Mouse (Mus musculus) hindbrain, embryonic 10.5 days (tissue): Measurements from ENCODE around the gene Galnt10. TPM values are rescaled to one million over a fixed set of nuclear protein-coding genes. Genes with fewer than 3 reads are reported as not detected.
A peak's percentile ranks its signal among the peaks of the same experiment; 100 is the strongest.

Experiments
- DNase-seq: peaks from one replicate; pipeline ENCODE4 v3.0.0-alpha.2; 2017; ENCODE audit warnings: low spot score
- H3K27ac ChIP-seq: fragments of 300-500 bp; sonication (generic); 2 replicates; pipeline ENCODE4 v1.5.1; 2016; ENCODE audit warnings: mild to moderate bottlenecking, moderate library complexity
- H3K27me3 ChIP-seq: fragments of 300-500 bp; sonication (generic); 2 replicates; pipeline ENCODE4 v1.6.1; 2016; ENCODE audit warnings: mild to moderate bottlenecking; ENCODE audit not compliant: poor library complexity, insufficient read depth, severe bottlenecking
- H3K36me3 ChIP-seq: fragments of 300-500 bp; sonication (generic); 2 replicates; pipeline ENCODE4 v1.6.1; 2016; ENCODE audit warnings: mild to moderate bottlenecking, moderate library complexity
- H3K4me1 ChIP-seq: fragments of 300-500 bp; sonication (generic); replicated peaks from 2 replicates; pipeline ENCODE4 v1.6.1; 2016; ENCODE audit warnings: mild to moderate bottlenecking
- H3K4me3 ChIP-seq: fragments of 300-500 bp; sonication (generic); 2 replicates; pipeline ENCODE4 v1.5.1; 2016; ENCODE audit warnings: mild to moderate bottlenecking, moderate library complexity
- H3K9me3 ChIP-seq: fragments of 300-500 bp; sonication (generic); 2 replicates; pipeline ENCODE4 v1.6.1; 2016; ENCODE audit warnings: mild to moderate bottlenecking, moderate library complexity
- WGBS: fragments of 180-500 bp; shearing (Covaris S2); methylation state at CpG from one replicate; pipeline ENCODE4 v1.1.7; 2016; 5-methylcytosine and 5-hydroxymethylcytosine counted together
- polyA plus RNA-seq: library from polyadenylated mRNA; unstranded; fragments of >200 nt; fragmentation: Nextera tagmentation; extraction: Ambion mirVana; gene quantifications from 2 replicates; pipeline ENCODE4 v1.2.1, GENCODE M21; 2016

Gene Galnt10
- polyA plus RNA-seq, 1 experiment from 2014 or later = 22.7 TPM

DNA sequence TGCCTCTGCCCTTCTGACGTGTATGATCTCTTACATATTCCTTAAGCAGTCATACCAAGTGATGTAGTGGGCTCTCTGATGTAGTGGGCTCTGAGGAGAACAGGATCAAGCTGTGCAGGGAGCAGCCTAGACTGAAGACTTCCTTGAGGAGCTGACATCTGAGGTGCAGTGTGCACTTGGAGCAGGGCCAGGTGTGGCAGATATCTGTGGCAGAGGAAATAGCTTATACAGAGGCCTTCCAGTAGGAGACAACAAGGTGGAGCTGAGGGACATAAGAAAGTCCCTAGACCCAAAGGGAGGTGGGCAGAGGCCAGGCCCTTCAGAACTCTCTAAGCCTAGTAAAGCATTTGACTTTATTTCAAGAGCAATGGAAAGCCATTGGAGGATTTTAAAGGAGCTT is 61.4 kb downstream of the Galnt10 start:
- H3K27me3 ChIP-seq = no peaks in the 10 kb centered on the region
- WGBS = 93% methylated on average over 1 of the region's 1 CpGs
- peaks cover 22% of the 10 kb centered on the region for H3K36me3 ChIP-seq
- DNase-seq = no peak
- no peak overlapping the region for H3K27ac ChIP-seq
- H3K4me1 ChIP-seq = peaks cover 17% of the 10 kb centered on the region
- H3K9me3 ChIP-seq = peaks cover 16% of the 10 kb centered on the region
- no peak overlapping the region for H3K4me3 ChIP-seq

DNA sequence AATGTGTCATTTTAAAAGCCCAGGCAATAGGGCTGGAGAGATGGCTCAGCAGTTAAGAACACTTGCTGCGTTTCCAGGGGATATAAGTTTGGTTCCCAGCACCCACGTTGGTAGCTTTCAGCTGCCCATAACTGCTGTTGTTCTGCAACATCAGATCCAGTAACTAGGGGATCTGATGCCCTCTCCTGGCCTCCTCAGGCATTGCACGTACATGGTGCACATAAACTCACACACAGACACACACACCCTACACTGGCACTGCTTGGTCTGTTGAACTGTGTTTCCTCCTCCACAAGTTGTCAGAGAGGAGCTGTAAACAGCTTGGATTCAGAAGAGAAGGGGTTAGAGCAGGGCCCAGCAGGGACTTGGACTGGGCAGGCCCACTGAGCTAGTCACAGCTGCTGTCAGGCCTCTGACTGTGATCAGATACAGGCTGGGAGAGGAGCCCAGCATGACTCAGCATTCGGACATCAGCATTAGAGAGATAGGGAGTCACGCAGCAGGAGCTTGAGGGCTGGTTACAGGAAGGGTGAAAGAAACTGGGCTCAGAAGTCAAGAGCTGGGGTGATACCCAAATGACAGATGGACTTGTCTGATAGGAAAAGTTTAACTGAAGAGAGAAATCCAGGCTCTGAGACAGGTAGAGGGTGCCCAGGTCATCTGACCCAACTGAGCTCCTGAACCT is 62.0 kb downstream of the Galnt10 start:
- Histone ChIP-seq H3K27ac (no peak overlapping the region), H3K9me3 (peaks cover 16% of the 10 kb centered on the region), H3K36me3 (peaks cover 22% of the 10 kb centered on the region), H3K27me3 (no peaks in the 10 kb centered on the region), H3K4me1 (peaks cover 14% of the 10 kb centered on the region), H3K4me3 (no peak overlapping the region)
- WGBS = 92% methylated on average over 5 of the region's 5 CpGs
- no peak for DNase-seq

DNA sequence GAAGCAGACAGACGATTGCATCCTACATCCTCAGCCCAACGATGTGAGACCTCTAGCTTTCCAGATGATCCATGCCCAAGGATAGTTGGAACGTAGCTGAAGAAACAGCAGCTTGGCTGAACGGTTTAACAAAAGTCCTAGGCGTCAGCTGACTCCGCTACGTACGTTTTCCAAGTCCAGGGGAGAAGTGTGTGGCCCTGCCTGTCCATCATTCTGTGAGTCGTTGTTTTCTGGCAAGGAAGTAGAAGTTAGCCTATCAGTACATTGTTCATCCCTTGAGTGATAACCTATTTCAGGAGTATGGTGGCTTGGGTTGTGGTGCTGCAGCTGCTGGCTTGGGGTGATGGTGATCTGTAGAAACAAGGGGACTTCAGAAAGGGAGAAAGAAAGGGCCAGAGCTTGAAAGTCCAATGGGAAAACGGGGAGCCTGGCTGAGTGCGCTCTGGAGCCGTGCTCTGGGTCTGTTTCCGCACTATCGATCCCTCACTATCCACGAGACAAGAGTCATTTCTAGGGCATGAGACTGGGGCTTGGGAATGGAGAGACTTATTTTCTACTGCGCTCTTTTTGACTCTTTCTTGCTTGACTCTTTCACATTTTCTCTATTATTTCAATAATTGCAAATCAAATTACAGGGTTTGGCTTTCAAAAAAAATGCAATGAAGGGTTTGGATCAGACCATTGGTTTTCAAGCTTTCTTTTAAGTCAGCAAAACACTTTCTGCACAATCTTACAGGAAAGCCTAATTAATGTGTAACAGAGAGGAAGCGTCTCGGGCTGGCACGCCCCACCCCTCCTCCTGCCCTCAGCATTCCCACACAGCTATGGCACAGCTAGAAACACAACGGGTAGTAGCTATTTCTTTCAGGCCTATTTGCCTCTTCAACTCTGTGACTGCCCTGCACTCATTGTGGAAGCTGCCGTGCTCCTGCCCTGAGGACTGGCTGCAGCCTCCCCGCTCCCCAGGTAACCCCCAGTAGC is 63.2 kb downstream of the Galnt10 start:
- no peaks in the 10 kb centered on the region for H3K27me3 ChIP-seq
- no peak overlapping the region for H3K4me3 ChIP-seq
- no peak overlapping the region for H3K27ac ChIP-seq
- 85% methylated on average over 22 of the region's 22 CpGs for WGBS
- no peak for DNase-seq
- peaks cover 22% of the 10 kb centered on the region for H3K36me3 ChIP-seq
- H3K4me1 ChIP-seq = 0 out of 2 replicates have a peak, but pooled peaks cover 9% of the 10 kb centered on the region
- peaks cover 16% of the 10 kb centered on the region for H3K9me3 ChIP-seq

DNA sequence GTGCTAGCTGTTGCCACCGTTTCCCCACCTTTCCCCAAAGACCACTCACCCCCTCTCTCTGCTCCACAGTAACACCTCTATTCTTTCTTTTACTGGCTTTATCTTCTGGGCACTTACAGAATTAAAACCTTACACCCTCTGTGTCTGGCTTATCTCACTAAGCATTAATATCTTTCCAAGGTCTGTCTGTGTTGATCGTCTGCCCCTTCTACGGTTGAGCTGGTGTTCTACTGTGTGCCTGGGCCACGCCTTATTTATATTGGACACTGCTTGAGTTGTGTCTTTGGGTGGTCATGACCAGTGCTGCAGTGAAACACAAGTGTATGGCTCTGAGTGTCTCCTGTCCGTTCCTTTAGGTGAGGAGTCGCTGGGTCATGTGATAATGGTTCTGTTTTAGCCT is 68.7 kb downstream of the Galnt10 start:
- no peaks in the 10 kb centered on the region for H3K9me3 ChIP-seq
- H3K27ac ChIP-seq = no peak overlapping the region
- peaks cover 20% of the 10 kb centered on the region; the same call in 1 of the 2 replicates for H3K4me1 ChIP-seq
- no peak overlapping the region for H3K4me3 ChIP-seq
- H3K36me3 ChIP-seq = no peaks in the 10 kb centered on the region
- WGBS = 93% methylated on average over 6 of the region's 6 CpGs
- no peak for DNase-seq
- no peaks in the 10 kb centered on the region for H3K27me3 ChIP-seq

DNA sequence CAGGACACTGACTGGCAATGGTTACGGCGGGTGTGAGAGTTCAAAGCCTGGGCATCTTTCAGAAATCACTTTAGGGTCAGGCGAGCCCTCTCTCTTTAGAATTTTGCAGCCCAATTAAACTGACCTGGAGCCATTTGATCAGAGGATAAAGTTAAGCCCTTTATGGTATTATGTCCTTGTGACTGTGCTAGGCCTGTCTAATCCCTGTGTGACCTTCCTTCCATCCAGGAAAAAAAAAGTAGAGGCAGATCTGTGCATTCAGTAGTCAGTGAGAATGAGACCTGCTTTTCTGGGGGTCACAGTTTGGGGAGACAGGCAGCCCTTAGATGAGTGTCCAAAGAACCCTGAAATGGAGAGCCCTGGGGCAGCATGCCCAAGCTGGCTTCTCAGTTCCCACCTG is 71.5 kb downstream of the Galnt10 start:
- Histone ChIP-seq H3K4me1 (peaks cover 23% of the 10 kb centered on the region; the same call in 1 of the 2 replicates), H3K9me3 (no peaks in the 10 kb centered on the region), H3K27me3 (no peaks in the 10 kb centered on the region), H3K27ac (no peak overlapping the region), H3K36me3 (no peaks in the 10 kb centered on the region), H3K4me3 (no peak overlapping the region)
- no peak for DNase-seq
- 75% methylated on average over 3 of the region's 3 CpGs for WGBS

DNA sequence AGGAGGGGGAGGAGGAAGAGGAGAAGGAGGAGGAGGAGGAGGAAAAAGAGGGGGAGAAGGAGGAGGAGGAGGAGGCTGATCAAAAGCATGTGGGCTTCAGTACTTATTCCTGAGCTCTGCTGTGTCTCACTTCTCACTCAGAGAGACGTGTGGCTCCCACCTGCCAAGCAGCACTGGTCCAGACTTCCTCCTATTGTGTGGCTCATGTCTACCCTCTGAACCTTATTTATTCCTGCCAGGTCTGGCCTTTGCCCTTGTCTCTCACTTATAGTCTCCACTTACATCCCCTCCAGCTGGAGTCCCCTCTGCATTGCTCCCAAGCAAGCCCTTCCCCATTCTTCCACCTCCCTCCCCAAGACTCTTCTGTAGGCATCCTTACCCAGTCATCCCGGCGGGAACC is 72.2 kb downstream of the Galnt10 start:
- H3K4me3 ChIP-seq = no peak overlapping the region
- no peak overlapping the region for H3K27ac ChIP-seq
- peaks cover 26% of the 10 kb centered on the region; the same call in 1 of the 2 replicates for H3K4me1 ChIP-seq
- no peaks in the 10 kb centered on the region for H3K9me3 ChIP-seq
- peak; percentile 18 for DNase-seq
- H3K36me3 ChIP-seq = no peaks in the 10 kb centered on the region
- 71% methylated on average over 3 of the region's 3 CpGs for WGBS
- no peaks in the 10 kb centered on the region for H3K27me3 ChIP-seq

DNA sequence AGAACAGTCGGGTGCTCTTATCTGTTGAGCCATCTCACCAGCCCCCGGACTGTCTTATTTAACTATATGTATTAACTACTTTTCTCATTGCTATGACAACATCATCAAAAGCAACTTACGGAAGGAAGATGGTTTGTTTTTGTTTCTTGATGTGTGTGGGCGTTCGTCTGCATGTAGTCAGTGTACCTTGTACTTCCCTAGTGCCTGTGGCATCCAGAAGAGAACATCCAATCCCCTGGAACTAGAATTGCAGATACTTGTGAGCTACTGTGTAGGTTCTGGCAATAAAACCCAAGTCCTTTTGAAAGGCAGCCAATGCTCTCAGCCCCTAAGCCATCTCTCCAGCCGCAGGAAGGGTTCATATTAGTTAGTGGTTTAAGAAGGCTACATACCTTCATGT is 72.8 kb downstream of the Galnt10 start:
- Histone ChIP-seq H3K27me3 (no peaks in the 10 kb centered on the region), H3K36me3 (peaks cover under 1% of the 10 kb centered on the region; the same call in 1 of the 2 replicates), H3K4me1 (peaks cover 26% of the 10 kb centered on the region; the same call in 1 of the 2 replicates), H3K9me3 (no peaks in the 10 kb centered on the region), H3K4me3 (no peak overlapping the region), H3K27ac (no peak overlapping the region)
- no peak for DNase-seq
- 94% methylated on average over 6 of the region's 6 CpGs for WGBS

DNA sequence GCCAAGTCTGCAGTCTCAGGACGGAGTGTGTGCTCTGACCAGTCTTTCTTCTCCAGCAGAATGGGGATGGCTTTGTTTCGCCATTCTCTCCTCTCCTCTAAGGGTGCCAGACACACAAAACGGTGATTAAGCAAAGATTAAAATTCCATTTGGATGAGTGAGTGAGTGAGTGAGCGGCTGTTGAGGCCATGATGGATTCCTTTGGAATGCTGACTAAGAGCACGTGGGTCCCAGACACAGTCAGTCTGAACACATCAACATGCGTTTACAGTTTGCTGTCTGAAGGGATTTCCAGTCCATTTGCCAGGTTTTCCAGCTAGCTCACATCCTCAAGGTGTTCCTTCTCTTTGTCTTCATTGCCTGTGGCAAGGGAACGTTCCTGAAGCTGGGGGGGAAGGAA is 74.4 kb downstream of the Galnt10 start:
- 0 out of 2 replicates have a peak, but pooled peaks cover 3% of the 10 kb centered on the region for H3K9me3 ChIP-seq
- H3K36me3 ChIP-seq = peaks cover 11% of the 10 kb centered on the region; the same call in 1 of the 2 replicates
- H3K27ac ChIP-seq = 0 out of 2 replicates have a peak overlapping the region, but pooled peaks have one; percentile 16
- no peak for DNase-seq
- H3K4me3 ChIP-seq = no peak overlapping the region
- peaks cover 26% of the 10 kb centered on the region; the same call in 1 of the 2 replicates for H3K4me1 ChIP-seq
- 63% methylated on average over 7 of the region's 7 CpGs for WGBS
- no peaks in the 10 kb centered on the region for H3K27me3 ChIP-seq

DNA sequence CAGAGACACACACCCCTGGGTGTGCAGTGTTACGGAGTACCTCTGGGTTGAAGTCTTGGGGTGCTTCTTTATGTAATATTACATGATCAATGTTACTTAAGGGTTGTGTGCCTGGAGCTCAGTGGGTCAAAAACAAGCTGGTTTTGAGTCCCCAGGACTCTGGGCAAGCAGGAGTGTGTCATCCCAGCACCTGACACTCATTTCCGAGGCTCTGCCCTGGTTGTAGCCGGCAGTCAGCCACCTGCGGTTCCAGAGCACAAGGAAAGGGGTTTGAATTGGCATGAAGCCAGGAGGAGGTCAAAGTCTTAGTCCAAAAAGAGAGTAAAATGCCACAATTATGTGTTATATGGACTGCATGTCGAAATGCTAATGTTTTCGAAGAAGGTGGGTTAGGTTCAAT is 74.8 kb downstream of the Galnt10 start:
- H3K36me3 ChIP-seq = peaks cover 11% of the 10 kb centered on the region; the same call in 1 of the 2 replicates
- 85% methylated on average over 6 of the region's 6 CpGs for WGBS
- H3K27ac ChIP-seq = 0 out of 2 replicates have a peak overlapping the region, but pooled peaks have one; percentile 16
- H3K27me3 ChIP-seq = no peaks in the 10 kb centered on the region
- no peak overlapping the region for H3K4me3 ChIP-seq
- H3K9me3 ChIP-seq = 0 out of 2 replicates have a peak, but pooled peaks cover 3% of the 10 kb centered on the region
- peaks cover 26% of the 10 kb centered on the region; the same call in 1 of the 2 replicates for H3K4me1 ChIP-seq
- no peak for DNase-seq

DNA sequence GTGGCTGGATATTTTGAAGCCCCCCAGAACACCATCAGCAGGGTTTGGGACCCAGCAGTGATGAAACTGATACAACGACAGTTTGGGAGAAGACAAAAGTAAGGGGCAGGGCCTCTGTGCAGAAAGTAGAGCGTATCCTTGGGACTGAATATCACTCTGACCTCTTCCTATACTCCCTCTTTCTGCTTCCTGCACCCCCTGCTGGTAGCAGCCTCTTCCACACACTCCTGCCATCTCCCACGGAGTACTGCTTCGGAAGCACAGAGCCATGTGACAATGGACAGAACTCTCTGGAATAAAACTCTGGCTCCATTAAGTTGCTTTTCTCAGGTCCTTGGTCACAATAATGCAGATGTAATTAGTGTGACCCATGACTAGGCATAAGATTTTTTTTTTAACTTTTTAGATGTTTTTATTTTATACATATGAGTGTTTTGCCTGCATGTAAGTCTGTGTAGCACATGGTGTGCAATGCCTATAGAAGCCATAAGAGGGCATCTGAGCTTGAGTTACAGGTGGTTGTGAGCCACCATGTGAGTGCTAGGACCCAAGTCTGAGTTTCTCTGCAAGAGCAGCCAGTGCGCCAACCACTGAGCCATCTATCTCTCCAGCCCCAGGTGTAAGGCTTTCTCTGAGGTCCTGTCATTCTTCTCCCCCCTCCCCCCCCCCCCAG is 79.7 kb downstream of the Galnt10 start:
- Histone ChIP-seq H3K36me3 (peaks cover 19% of the 10 kb centered on the region; the same call in 1 of the 2 replicates), H3K4me3 (no peak overlapping the region), H3K27ac (no peak overlapping the region), H3K4me1 (peaks cover 27% of the 10 kb centered on the region), H3K27me3 (no peaks in the 10 kb centered on the region), H3K9me3 (0 out of 2 replicates have a peak, but pooled peaks cover 3% of the 10 kb centered on the region)
- WGBS = 82% methylated on average over 5 of the region's 5 CpGs
- DNase-seq = peak; percentile 13

DNA sequence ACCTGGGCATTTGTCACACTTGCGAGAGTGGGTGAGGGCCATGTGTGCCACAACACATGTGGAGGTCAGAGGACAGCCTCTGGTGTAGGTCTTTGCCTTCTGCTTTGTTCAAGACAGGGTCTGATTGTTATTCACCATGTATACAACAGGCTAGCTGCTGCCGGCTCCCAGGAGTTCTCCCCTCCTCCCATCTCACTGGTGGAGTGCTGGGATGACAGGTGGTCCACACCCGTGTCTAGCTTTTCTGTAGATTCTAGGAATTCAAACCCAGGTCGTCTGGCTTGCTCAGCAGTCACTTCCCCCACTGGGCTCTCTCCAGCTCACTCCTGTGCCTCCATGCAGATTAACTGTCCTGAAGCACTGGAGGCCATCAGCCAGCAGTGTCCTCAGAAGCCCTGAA is 80.7 kb downstream of the Galnt10 start:
- WGBS = 59% methylated on average over 4 of the region's 4 CpGs
- peaks cover 19% of the 10 kb centered on the region; the same call in 1 of the 2 replicates for H3K36me3 ChIP-seq
- no peaks in the 10 kb centered on the region for H3K27me3 ChIP-seq
- H3K4me3 ChIP-seq = no peak overlapping the region
- no peak overlapping the region for H3K27ac ChIP-seq
- DNase-seq = no peak
- H3K9me3 ChIP-seq = 0 out of 2 replicates have a peak, but pooled peaks cover 3% of the 10 kb centered on the region
- H3K4me1 ChIP-seq = peaks cover 25% of the 10 kb centered on the region

DNA sequence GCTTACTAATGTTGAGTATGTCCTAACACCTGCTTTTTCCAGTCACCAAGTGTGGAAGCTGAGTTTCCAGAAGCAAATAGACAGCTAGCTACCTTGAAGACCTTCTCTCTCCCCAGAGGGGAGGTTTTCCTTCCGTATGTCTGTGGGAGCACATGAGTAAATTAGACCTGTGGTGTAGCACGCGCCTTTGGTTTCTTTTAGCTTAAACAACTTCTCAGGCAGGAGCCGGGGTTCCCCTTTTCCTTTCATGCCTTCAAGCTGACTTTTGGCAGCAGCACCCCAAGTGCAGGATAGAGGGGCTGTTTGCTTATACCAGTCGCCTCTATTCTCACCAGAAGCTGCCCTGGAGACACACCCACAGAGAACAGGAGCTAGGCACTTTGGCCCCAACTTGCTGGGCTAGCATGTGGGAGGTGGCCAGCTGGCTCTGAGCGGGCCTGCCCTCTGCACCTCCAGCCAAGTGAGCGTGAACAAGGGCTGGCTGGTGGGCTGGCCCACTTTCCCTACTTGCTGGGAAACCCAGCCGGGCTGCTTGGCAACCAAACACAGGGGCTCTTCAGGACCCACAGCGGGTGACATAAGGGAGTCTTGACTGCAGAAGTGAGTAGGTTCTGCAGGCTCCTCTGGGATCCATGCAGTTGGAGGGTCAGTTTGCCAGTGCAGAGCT is 82.2 kb downstream of the Galnt10 start:
- Histone ChIP-seq H3K27me3 (no peaks in the 10 kb centered on the region), H3K36me3 (peaks cover 19% of the 10 kb centered on the region; the same call in 1 of the 2 replicates), H3K27ac (0 out of 2 replicates have a peak overlapping the region, but pooled peaks have one; percentile 35), H3K4me3 (no peak overlapping the region), H3K9me3 (0 out of 2 replicates have a peak, but pooled peaks cover 3% of the 10 kb centered on the region), H3K4me1 (peaks cover 16% of the 10 kb centered on the region)
- peak; percentile 17 for DNase-seq
- WGBS = 58% methylated on average over 9 of the region's 9 CpGs
